Mouse (Mus musculus) left cerebral cortex, adult 8-10 months (tissue): ENCODE data around the gene Rhox3c. TPM values are rescaled to one million over a fixed set of nuclear protein-coding genes. Genes with fewer than 3 reads are reported as not detected.
"Not testable (repeated sequence)": the region's sequence is repeated elsewhere in the genome, so short reads cannot be mapped to it uniquely, and the experiment has no call there.

ENCODE experiments used
- DNase-seq, 2 experiments: peaks; one replicate each; pipeline ENCODE4 v3.0.0; 2022; ENCODE audit warnings: low spot score in 2 of 2
- total RNA-seq, 4 experiments: library from RNA; stranded (reverse); gene quantifications; 2 replicates each; pipeline ENCODE4 v1.2.4; 2022

The Rhox3c gene
- not detected for total RNA-seq

DNA sequence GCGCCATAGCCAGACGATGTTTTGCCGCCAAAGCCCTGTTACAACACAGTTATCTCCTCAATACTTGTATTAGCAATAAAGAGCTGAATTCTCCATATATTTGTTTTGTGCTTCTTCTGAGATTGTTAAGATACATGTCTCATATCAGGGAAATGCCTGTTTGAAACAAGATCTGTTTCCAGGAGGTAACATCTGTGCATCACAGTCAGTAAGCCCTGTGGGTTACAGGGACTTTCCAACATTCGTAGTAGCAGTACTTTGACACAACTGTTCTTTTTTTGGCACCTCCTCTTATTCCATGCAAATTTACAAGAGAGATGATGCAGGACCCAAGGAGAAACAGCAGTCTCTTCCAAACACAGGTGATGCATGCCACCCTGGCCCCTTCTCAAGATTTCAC lies at the start of gene Rhox3c:
TSS of gene Rhox3c (plus strand) at position 301 of the 400 bp plus-strand sequence.
- not testable (repeated sequence) for DNase-seq

DNA sequence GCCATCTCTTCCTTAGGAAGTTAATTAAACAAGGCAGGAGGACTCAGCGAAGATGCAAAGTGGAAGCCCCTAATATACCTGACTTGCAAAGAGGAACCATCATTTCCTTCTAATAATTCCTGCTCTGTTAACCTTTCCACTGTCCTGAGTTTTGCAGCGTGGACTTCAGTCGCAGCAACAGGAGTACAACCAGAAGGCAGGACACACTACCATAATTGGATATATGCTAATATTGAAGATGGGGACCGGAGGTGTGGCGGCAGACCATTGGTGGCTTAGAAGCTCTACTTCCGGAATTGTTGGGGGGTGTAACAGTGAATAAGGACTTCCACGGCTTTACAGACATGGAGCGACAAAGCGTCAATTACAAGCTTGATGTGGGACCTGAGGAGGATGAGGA lies 46.6 kb upstream of the Rhox3c start, which contains the start of gene Rhox2b:
TSS of gene Rhox2b (plus strand) at position 301 of the 400 bp plus-strand sequence.
- not testable (repeated sequence) for DNase-seq

DNA sequence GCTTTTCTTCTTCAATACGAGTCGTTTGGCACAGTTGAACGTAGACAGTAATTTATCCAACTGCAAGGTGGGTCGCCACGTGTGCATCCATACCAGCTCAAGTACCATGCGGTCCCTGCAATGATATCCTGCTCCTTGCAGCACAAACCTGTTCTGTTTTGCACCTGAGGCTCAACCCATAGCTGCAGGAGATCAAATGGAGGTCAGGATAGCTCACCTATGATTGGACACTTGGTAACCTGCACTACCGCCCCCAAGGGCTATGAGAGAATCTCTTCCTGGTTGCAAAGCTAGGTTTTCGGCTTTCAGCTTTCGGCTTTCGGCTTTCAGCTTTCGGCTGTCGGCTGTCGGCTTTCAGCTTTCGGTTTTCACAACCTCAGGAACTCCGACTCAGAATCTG lies 26.2 kb upstream of the Rhox3c start, which contains the start of gene Rhox4b:
TSS of gene Rhox4b (plus strand) at position 301 of the 400 bp plus-strand sequence.
- DNase-seq = not testable (repeated sequence)

DNA sequence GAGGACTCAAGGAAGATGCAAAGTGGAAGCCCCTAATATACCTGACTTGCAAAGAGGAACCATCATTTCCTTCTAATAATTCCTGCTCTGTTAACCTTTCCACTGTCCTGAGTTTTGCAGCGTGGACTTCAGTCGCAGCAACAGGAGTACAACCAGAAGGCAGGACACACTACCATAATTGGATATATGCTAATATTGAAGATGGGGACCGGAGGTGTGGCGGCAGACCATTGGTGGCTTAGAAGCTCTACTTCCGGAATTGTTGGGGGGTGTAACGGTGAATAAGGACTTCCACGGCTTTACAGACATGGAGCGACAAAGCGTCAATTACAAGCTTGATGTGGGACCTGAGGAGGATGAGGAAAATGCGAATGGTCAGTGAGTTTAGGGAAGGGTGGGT lies 5.0 kb upstream of the Rhox3c start, which contains the start of gene Rhox2c:
TSS of gene Rhox2c (plus strand) at position 301 of the 400 bp plus-strand sequence.
- not testable (repeated sequence) for DNase-seq

DNA sequence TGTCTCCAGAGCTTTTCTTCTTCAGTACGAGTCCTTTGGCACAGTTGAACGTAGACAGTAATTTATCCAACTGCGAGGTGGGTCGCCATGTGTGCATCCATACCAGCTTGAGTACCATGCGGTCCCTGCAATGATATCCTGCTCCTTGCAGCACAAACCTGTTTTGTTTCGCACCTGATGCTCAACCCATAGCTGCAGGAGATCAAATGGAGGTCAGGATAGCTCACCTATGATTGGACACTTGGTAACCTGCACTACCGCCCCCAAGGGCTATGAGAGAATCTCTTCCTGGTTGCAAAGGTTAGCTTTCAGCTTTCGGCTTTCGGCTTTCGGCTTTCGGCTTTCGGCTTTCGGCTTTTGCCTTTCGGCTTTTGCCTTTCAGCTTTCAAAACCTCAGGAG lies 21.7 kb downstream of the Rhox3c start, which contains the start of gene Rhox4c:
TSS of gene Rhox4c (plus strand) at position 301 of the 400 bp plus-strand sequence.
- DNase-seq = not testable (repeated sequence)

DNA sequence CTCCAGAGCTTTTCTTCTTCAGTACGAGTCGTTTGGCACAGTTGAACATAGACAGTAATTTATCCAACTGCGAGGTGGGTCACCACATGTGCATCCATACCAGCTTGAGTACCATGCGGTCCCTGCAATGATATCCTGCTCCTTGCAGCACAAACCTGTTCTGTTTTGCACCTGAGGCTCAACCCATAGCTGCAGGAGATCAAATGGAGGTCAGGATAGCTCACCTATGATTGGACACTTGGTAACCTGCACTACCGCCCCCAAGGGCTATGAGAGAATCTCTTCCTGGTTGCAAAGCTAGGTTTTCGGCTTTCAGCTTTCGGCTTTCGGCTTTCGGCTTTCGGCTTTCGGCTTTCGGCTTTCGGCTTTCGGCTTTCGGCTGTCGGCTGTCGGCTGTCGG lies 55.7 kb downstream of the Rhox3c start, which contains the start of gene Rhox4d:
TSS of gene Rhox4d (plus strand) at position 301 of the 400 bp plus-strand sequence.
- DNase-seq = not testable (repeated sequence)

Other genes starting within 250 kb of the Rhox3c start
- gene Gm9, start 247.5 kb upstream of the Rhox3c start, total RNA-seq = not detected
- not detected for gene Rhox1, start 236.3 kb upstream of the Rhox3c start, total RNA-seq
- not detected for gene Rhox2a, start 213.6 kb upstream of the Rhox3c start, total RNA-seq
- gene Rhox3a, start 208.7 kb upstream of the Rhox3c start, total RNA-seq = not detected
- gene Rhox4a, start 193.2 kb upstream of the Rhox3c start, total RNA-seq = not detected
- gene Rhox3a2, start 78.6 kb upstream of the Rhox3c start, total RNA-seq = not detected
- not detected for gene Rhox4a2, start 67.7 kb upstream of the Rhox3c start, total RNA-seq
- gene Rhox2b, start 46.5 kb upstream of the Rhox3c start, total RNA-seq = not detected
- not detected for gene Rhox4b, start 26.1 kb upstream of the Rhox3c start, total RNA-seq
- not detected for gene Rhox2c, start 4.9 kb upstream of the Rhox3c start, total RNA-seq
- gene Rhox4c, start 21.8 kb downstream of the Rhox3c start, total RNA-seq = not detected
- not detected for gene Rhox2d, start 34.8 kb downstream of the Rhox3c start, total RNA-seq
- gene Rhox4d, start 55.8 kb downstream of the Rhox3c start, total RNA-seq = not detected
- gene Rhox2e, start 71.9 kb downstream of the Rhox3c start, total RNA-seq = not detected
- not detected for gene Rhox3e, start 83.4 kb downstream of the Rhox3c start, total RNA-seq
- not detected for gene Rhox4e, start 98.8 kb downstream of the Rhox3c start, total RNA-seq
- not detected for gene Rhox2f, start 112.8 kb downstream of the Rhox3c start, total RNA-seq
- gene Rhox3f, start 122.4 kb downstream of the Rhox3c start, total RNA-seq = not detected
- not detected for gene Rhox4f, start 149.1 kb downstream of the Rhox3c start, total RNA-seq
- not detected for gene Rhox3g, start 170.0 kb downstream of the Rhox3c start, total RNA-seq
- not detected for gene Rhox2g, start 184.9 kb downstream of the Rhox3c start, total RNA-seq
- gene Rhox4g, start 192.7 kb downstream of the Rhox3c start, total RNA-seq = not detected
- gene Rhox3h, start 210.2 kb downstream of the Rhox3c start, total RNA-seq = not detected
- not detected for gene Rhox2h, start 214.7 kb downstream of the Rhox3c start, total RNA-seq